Mouse (Mus musculus): Measurements from ENCODE around the gene Ugt1a9.

GRCm38 (mm10) chr1:88259643-88260024 lies 189.0 kb downstream of the Ugt1a9 start:
- no peak for TF ChIP-seq POLR2A (IDR thresholded peaks at IDR 0.05; ENCODE audit: insufficient read depth, low read length)
- TF ChIP-seq CTCF (IDR thresholded peaks at IDR 0.05; ENCODE audit: low read depth, low read length) = no peak
- no peak for TF ChIP-seq EP300 (IDR thresholded peaks at IDR 0.05; ENCODE audit: insufficient read depth, low read depth, low read length)

Data from ES-Bruce4 (cell line).